Mouse (Mus musculus): Measurements from ENCODE around the gene Dnase1l3.
A peak's percentile ranks its signal among the peaks of the same experiment; 100 is the strongest.

Gene Dnase1l3

DNA sequence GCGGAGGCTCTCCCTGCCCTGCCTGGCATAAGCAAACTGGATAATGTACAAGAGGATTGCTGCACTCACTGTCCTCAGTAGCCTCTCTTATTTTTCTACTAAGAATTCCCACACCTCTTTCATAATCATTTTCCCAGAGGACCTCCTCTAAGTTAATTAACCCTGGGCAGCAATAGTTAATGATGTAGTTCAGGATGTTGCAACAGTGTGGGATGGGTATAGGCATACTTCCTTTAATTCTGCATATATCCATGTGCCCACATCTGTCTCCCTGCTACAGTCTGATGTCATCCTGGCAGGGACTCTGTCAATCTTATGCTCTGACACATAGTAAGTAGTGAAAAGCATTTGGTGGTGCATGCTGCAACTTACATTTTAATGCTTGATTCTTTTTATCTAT is 13.1 kb downstream of the Dnase1l3 start:
- DNase-seq (ENCODE audit: extremely low spot score, low read depth, low spot score), result no peak

DNA sequence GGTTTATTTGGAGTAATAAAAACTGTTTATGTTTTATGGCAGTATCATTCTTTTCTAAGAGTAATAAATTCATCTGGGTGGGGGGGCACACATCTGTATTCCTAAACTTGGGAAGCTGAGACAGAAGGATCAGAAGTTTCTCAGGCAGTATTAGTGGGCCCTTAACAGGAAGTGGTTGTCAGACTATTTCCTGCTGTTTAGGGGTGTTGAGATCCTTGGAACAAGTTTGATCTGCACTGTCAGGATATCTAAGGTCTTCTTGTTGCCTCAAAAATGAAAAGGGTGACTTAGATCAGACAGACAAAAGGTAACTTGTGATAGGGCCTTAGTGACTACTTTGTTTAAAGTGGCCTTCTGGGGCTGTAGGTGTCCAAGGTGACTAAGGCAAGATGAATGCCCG is 16.2 kb downstream of the Dnase1l3 start:
- no peak for DNase-seq (ENCODE audit: extremely low spot score, low read depth, low spot score)

DNA sequence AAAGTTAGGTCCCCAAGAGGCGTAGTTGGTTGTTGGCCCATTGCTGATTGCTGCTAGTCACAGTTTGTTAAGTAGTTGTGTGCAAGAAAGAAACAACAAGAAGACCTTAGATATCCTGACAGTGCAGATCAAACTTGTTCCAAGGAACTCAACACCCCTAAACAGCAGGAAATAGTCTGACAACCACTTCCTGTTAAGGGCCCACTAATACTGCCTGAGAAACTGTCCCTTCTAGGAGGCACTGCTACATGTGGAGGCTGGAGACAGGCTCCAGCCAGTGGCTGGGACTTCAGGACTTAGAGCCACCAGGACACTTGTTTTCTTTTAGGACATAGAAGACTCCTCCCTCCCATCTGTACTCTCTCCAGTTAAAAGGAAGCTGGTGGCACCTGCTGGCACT is 16.9 kb downstream of the Dnase1l3 start:
- no peak for DNase-seq (ENCODE audit: extremely low spot score, low read depth, low spot score)

DNA sequence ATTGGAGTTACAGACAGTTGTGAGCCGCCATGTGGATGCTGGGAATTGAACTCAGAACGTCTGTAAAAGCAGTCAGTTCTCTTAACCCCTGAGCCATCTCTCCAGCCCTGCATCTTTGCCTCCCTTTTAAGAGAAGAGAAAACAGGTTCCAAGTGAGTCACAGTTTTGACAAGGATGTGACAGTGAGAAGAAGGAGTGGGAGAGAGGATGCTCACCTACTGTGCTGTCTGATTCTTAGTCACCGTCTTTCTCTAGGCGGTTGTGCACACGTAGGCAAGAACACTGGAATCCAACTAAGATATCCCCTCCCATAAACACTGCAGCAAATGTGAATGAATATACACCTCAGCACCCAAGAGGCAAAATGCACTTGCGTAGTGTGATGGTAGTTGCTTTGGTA is 19.2 kb downstream of the Dnase1l3 start:
- no peak for DNase-seq (ENCODE audit: extremely low spot score, low read depth, low spot score)

DNA sequence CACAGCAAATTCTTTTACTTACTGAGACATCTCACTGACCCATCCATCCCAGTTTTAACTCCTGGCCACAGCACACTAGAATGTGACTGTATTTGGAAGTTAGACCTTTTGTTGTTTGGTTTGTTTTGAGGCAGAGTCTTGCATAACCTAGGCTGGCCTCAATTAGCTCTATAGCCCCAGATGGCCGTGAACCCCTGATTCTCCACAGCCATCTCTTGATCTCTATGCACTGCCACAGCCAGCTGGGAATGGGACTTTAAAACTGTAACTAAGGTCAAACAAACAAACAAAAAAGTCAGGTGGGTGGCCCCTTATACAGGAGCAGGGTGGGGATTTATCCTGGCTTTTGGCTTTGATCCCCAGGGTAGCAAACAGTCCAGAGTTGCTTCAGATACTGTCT is 19.7 kb downstream of the Dnase1l3 start:
- DNase-seq (ENCODE audit: extremely low spot score, low read depth, low spot score), result no peak

DNA sequence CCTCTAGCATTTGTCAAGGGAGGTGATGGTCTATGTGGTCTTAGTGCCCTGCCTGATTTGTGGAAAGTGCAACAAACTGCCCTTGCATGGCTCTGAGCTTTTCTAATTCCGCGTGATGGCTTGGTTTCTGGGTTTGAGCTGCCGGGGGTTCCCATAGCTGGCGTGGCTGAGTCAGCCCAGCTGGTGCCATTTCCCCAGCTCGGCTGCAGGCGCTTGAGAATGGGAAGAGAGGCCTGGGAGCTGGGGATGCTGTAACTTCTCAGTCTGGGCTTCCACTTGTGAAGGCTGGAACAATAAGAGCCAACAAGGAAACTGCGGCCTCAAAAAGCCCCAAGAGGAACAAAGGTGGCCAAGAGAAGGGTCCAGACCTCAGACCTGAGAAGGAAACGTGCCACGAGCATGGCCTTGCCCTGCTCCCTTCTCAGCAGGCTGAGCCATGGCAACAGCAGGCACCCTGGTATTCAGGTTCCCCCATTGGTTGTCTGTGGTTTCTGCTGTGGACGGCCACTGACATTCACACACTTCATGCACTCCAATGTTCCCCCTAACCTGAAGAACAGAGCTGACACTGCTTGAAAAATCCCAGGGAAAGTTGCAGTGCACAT is 22.4 kb downstream of the Dnase1l3 start:
- no peak for DNase-seq (ENCODE audit: extremely low spot score, low read depth, low spot score)

DNA sequence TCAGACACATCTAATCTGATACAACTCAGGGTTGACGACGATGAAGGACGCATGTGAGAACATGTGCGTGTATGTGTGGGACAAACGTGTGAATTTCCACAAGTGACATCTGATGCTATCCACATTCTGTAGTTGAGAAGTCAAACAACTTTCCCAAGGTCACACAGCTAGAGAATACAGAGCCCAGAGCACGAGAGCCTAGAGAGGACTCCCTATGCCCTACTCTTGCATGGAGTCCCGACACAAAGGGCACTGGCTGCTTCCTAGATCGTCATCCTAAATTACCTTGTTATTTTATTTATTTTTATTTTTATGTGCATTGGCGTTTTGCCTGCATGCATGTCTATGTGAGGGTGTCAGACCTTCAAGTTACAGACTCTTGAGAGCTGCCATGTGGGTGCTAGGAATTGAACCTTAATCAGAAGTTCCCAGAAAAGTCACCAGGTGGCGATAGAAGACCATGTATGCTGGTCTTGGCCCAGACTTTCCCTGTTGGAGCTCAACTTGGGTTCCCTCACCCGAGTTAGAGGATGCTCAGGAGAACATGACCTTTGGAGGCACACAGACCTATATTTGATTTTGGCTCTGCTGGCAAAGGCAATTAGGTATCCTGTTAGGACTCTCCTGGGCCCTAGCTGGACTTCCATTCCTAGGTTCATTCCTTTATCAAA is 30.0 kb downstream of the Dnase1l3 start:
- peak; percentile 87 for DNase-seq (ENCODE audit: extremely low spot score, low read depth, low spot score)

DNA sequence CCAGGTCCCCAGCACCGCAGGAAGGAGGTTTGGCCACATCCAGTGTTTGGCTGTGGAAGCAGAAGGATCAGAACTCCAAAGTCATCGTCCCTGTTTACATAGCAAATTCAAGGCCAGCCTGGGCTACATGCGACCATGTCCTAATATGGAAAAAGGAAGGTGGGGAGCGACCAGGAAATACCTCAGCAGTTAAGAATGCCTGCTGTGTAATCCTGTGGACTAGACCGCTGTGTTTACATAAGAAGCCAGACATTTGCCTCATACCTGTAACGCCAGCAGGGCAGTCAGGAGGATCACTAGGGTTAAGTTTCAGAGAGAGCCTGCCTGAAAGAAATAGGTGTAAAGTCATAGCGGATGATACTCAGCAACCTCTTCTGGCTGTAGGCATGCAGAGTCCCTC is 31.2 kb downstream of the Dnase1l3 start:
- no peak for DNase-seq (ENCODE audit: extremely low spot score, low read depth, low spot score)

DNA sequence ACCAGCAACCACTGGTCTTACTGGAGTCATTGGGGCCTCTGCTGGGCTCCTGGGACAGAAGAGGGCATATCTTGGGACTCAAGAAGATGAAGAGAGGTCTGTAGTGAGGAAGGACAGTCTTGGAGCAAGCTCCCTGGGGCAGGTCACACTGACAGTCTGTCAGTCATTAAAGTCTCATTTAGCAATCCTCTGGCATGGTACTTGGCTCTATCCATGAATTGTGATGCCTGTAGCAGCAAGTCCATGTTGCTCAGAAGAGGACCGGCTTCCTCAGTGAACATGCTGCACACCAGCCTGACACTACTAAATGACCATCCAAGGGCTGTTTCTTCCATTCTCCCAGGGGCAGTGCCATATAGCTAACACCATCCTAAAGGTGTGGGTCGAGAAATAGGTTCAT is 31.7 kb downstream of the Dnase1l3 start:
- no peak for DNase-seq (ENCODE audit: extremely low spot score, low read depth, low spot score)

DNA sequence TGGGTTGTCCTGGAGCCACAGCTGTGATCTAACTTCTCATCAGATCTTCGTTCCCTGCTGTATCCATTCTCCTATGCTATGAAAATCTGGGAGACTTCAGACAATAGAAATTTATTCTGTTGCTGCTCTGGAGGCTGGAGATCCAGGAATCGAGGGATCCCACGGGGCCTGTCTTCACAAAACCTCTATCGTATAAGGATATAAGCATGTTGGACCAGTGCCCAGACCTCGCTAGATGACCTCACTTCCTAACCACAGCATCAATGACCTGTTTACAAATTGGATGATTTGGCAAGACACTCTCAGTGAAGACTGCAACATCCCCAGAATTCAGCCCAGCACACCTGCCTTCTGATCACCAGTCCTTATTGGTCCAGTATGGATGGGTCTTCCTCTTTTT is 32.7 kb downstream of the Dnase1l3 start:
- DNase-seq (ENCODE audit: extremely low spot score, low read depth, low spot score), result no peak

DNA sequence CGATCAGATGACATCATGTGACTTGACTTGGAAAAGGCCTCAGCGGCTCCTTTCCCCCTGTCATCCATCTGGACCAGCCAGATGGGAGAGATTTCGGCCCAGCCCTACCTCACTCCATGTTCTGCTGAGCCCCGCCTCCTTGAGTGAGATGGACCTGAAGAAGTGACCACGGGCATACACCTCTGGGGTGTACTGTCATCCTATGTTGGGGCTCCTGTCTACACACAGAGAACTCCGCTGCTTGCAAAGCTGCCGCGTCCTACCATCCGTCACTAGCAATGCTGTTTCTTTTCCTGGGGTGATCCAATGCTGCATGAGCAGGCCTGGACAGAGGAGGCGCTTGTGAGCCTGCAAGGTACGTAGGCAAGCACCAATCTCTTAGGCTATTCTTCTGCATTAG is 33.8 kb downstream of the Dnase1l3 start:
- no peak for DNase-seq (ENCODE audit: extremely low spot score, low read depth, low spot score)

DNA sequence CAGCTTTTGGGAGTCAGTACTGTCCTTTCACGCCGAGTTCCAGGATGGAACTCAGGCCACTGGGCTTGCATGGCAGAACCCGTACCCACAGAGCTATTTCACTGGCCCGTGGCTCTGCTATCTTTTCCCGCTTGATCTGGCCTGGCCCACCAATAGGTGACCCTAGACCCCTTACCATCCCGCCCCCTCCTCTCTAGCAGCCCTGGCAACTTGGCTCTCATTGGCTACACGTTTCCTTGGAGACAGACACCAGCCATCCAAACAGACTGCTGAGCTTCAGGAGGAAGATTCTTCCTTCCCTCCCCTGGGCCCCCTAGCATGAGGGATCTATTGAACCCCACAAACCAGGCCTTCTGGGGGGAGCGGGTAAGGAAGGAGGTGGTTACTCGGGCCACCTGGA is 37.3 kb downstream of the Dnase1l3 start, which contains the start of gene Gm45521:
TSS of gene Gm45521 (plus strand) at position 240 of the 400 bp plus-strand sequence.
- DNase-seq (ENCODE audit: extremely low spot score, low read depth, low spot score), result no peak

DNA sequence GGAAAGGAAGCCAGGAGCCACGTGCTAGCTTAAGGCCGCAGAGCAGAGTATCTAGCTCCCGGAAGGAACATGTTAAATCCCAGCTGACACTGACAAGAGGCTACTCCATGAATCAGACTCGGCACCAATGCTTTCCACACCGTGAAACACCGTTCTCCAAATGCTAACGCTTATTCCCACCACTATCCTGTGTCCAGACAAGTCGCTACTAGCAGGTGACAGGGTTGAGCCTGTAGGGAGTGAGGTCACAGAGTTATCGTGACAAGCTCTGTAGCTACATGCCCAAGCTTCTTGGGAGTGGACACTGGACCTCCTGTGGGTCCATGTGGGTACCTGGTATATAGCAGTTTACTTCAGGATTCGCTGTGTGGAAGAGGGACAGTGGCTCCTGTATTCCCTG is 37.9 kb downstream of the Dnase1l3 start:
- no peak for DNase-seq (ENCODE audit: extremely low spot score, low read depth, low spot score)

DNA sequence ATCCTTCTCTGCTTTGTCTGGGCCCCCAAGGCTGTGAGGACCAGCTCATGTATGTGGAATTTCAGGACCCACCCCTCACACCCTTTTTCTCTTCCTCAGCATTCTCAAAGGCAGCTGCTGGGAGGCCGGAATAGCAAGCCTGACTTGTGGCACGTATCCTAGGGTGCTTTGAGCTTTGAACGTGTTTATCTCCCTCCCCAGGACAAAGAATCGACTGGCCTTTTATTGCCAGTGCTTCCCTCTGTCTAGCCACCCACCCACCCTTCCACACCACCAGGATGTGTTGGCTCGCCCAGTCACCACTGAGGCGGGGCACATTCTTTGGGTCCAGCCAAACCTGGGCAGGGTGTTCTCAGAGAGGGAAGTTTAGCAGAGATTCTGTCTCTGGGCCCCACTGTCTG is 40.3 kb downstream of the Dnase1l3 start:
- DNase-seq (ENCODE audit: extremely low spot score, low read depth, low spot score), result no peak

DNA sequence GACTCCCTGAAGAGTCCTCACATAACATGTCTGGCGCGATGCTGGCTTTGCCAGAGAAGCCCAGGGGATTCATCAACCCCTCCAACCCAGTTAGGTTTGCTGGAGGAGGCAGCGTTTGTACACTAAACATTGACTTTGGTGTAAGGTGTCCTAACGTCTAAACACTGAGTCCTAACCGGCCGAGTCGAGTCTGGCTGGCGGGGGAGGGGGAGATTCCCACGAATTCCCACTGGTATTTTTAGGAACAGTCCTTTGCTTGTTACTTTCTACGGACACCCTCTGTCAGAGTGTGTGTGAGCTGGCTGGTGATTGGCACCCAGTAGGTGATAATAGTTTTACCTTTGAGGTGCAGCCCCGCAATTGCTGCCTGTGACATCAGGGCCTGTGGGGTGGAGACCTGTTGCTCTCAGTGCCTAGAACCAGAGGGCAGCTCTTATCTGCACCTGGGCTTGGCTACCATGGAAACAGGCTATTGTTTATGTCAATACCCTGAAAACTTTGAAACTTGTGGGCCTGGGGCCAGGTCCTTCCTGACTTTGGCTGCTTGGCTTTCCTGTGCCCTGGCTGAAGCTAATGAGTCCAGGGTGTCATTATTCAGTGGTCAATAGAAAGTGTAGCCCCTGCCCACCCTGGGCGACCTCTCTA is 41.6 kb downstream of the Dnase1l3 start:
- DNase-seq (ENCODE audit: extremely low spot score, low read depth, low spot score), result peak; percentile 28

DNA sequence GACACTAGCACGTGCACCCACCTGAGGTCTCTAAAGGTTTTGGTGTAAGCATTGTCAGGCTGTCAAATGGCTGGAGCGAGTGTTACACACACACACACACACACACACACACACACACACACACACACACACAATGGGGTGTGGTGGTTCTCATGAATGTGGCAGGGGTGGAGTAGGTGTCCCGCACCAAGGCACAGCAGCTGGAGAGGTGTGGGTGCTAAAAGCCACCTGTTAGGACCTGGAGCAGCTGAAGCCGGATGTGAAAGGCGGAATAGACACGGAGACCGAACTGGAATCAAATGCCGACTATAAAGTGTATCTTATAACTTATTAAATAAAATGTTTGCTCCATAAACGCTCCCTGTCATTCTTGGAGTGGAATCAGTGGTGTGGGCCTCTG is 43.1 kb downstream of the Dnase1l3 start:
- DNase-seq (ENCODE audit: extremely low spot score, low read depth, low spot score), result no peak

DNA sequence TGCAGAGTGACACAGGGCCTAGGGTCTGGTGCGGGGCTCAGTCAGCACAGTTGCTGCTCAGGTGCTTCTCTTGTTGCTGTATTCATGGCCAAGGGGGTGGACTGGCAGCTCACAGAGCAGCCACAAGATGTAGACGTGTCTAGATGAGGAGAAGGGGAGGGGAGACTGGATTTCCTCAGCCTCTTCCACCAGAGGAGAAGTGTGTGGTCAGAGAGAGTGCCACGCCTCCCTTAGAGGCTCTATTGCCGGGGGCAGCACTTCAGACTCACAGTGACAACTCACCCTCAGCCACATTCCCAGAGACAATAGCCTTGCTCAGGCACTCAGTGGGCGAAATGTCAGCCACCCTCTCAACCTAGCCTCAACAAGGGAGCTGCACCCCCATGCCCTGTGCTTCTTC is 49.1 kb downstream of the Dnase1l3 start:
- DNase-seq (ENCODE audit: extremely low spot score, low read depth, low spot score), result no peak

DNA sequence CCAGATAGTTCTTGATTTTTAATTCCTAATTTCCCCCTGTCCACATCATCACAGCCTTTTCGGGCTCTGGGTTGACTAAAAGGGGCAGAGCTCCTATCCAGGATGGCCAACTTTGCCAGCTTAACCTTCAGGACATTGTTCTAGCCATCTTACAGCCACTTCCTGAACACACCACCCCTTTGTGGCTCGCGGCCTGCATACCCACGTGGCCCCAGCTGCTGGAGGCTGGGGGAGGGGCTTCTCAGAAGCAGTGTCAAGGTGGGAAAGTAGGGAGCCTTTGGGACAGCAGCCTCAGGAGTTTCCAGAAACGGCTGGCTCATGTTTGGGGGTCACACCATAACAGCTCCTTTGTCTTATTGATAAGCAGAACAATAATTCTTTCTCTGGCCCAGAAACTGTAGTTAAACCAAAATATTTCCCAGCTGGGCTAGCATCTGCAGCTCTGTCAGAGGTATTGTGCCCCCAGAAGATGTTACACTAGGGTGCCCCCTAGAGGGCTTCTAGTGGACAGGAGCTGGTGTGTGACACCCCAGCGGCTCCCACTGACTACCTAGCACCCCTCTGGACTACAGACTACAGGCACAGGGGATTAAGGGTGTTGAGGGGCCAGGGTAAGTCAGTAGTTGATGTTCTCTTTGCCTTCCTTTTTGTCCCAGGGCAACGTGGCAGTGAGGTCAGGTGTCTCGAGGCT is 49.9 kb downstream of the Dnase1l3 start:
- no peak for DNase-seq (ENCODE audit: extremely low spot score, low read depth, low spot score)

DNA sequence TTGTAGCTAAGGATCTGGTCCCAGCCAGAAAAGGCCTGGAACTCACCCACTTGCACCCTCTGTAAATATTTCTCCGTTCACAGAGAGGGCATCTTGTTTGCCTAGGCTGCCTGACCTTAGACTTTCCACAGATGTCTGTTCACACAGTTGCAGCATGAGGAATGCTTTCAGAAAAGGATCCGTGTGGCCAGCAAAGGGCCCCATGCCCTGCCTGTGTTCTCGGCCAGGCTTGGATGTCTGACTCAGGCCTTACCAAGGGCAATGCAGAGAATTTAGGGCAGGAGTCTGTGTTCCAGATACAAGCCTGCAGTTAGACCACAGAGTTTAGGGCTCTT is 50.6 kb downstream of the Dnase1l3 start:
- no peak for DNase-seq (ENCODE audit: extremely low spot score, low read depth, low spot score)

DNA sequence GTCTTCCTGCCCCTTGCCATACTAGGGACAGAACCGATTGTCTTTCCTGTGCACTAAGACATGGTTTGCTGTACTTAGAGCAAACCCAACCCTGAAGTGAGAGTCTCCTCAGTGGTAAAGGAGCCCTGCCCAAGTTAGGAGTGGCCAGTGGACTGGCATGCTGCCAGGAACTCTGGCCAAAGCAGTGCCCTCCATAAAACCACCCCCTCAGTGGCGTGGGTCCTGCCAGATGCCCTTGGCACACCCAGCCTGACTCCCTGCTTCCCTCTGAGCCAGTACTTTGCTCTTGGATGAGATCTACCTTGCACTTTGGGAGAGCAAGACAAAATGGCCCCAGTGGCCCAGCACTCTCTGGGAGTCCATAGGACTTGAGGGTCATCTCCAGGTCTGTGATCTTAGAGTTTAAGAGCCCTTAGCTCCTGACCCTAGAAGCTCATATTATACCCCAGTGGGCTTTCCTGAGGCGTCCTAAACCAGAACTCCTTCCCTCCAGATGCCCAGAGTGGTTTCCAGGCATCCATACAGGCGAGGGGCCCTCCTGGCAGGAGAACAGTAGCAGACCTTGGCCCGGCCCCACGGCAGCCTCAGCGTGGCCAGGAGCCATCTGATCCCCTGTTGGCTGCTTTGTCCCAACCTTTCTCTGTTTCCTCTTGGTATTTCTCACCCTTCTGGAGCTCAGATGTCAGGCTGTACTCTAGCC is 51.1 kb downstream of the Dnase1l3 start:
- DNase-seq (ENCODE audit: extremely low spot score, low read depth, low spot score), result no peak

DNA sequence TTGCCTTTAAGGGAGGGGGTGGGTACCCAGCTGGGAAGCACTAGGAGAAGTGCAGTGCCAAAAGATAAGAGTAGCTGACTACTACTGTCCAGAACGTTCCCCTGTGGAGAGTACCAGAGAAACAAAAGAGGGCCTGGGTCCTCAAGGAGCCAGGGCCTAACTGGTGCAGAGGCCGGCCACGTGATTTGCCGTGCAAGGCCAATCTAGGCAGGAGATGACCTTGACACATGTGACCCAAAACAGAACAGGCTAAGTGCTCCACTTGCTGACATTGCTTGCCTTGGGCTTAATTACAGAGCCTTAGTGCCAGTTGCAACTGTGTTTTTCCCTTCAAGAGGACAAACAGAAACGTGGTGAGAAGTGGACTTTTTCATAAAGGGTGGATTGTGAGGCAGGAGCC is 53.0 kb downstream of the Dnase1l3 start:
- DNase-seq (ENCODE audit: extremely low spot score, low read depth, low spot score), result no peak
